In the genomic region with DNA sequence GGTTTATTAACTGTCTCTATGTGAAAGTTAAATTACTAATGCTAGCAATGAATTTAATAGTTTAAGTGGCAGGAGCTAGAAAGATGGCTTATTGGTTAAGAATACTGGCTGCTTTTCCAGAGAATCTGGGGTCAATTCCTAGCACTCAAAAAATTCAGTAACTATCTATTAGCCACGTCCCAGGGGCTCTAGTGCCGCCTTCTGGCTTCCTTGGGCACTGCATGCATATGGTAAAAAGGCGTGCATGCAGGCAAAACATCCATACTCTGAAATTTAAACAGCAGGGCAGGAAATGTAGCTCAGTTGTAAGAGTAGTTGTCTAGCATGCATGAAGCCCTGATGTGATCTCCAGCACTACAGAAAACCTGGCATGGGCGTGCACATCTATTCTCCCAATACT, we compare ENCODE assay signal across 15 mouse cellular contexts. TPM values are rescaled to one million over a fixed set of nuclear protein-coding genes. Genes with fewer than 3 reads are reported as not detected.
A peak's percentile ranks its signal among the peaks of the same experiment; 100 is the strongest.
DNase-seq lines count a peak whose midpoint lies in the region; ATAC-seq and TF ChIP-seq lines count a peak whose summit lies in the region.
"Had no signal": no experiment of that assay in that cellular context is flagged by ENCODE, and none has a peak within 500 bp of the region (broad histone marks: within the 10 kb centered on the region; RNA-seq: fewer than 3 reads in every experiment).

No protein-coding gene starts in this region.

- peaks cover 54% of the 10 kb centered on the region for H3K27me3 ChIP-seq in Patski

- POLR2A ChIA-PET in Patski (lab: Charles Lee) = no interaction called here

- DNase-seq in CD4-positive, CD25-positive, alpha-beta regulatory T cell, adult 2 months (ENCODE audit: low read depth, low spot score) = peak; percentile 56
- no peak for DNase-seq in lung, adult 2 months
- no peak for DNase-seq in lung, postnatal 36 days
- no peak for DNase-seq in Patski (ENCODE audit: low read depth, low spot score)
- DNase-seq in urinary bladder, postnatal 4 days (ENCODE audit: low spot score in 2 of 2) = no peak
- DNase-seq in embryo, embryonic 9.5 days (ENCODE audit: extremely low spot score) = no peak
- DNase-seq: cerebellum, adult 8-10 months; kidney, adult 11 months; right cerebral cortex, postnatal 14 days had no signal

- no peak for ATAC-seq in CD4-positive, CD25-positive, alpha-beta regulatory T cell, adult 4 months
- ATAC-seq in Patski = no peak
- ATAC-seq in megakaryocyte-erythroid progenitor cell, adult 5-6 weeks (replicated peaks; ENCODE audit: low FRiP score, low TSS enrichment, poor library complexity, severe bottlenecking) = peak; percentile 63

- WGBS in lung, adult 2 months = 39% methylated on average over 4 of the region's 4 CpGs

- peak; percentile 36; the same call in 1 of the 2 replicates for TF ChIP-seq CTCF in lung, adult 2 months (IDR thresholded peaks at IDR 0.05; ENCODE audit: insufficient read depth, low read length)
- peak; percentile 66 for TF ChIP-seq CTCF in Patski (IDR thresholded peaks at IDR 0.05)

- in situ Hi-C loops in Patski (cut with MboI; ENCODE audit: low pct_unique_long_range_greater_than_20kb) = no loop called here

- CTCF ChIA-PET in Patski (lab: Charles Lee) = interaction anchor here (0.7 kb wide), 1 partner anchor 10 kb away, joined by 3 read pairs; no protein-coding TSS in a partner anchor

- no peak overlapping the region for H3K4me3 ChIP-seq in lung, adult 2 months (replicated peaks; ENCODE audit: extremely low read depth, low read depth, low read length)
- H3K4me3 ChIP-seq: embryonic facial prominence, embryonic 12.5 days; heart, embryonic 10.5 days; myocyte had no signal

- no peaks in the 10 kb centered on the region for H3K4me1 ChIP-seq in lung, adult 2 months (ENCODE audit: control insufficient read depth, insufficient read depth, low read length)
- H3K4me1 ChIP-seq: embryonic facial prominence, embryonic 12.5 days had no signal

- TF ChIP-seq POLR2A in lung, adult 2 months (IDR thresholded peaks at IDR 0.05; ENCODE audit: borderline replicate concordance, extremely low read depth, low read depth, low read length) = no peak

RNA-seq across cellular contexts. Expression of a gene that starts 1.9 kb away (rescaled TPM):
- not detected for polyA plus RNA-seq in CD4-positive, CD25-positive, alpha-beta regulatory T cell, adult 4 months (2017; shearing (Covaris generic))
- polyA plus RNA-seq in lung, adult 2 months (2012; rRNA removed) = 0.02 and 0.04 TPM in 2 replicates
- polyA plus RNA-seq in Patski (2021) = 0.01 TPM
- total RNA-seq in megakaryocyte-erythroid progenitor cell, adult 5-6 weeks (2014; fragmentation: Nextera tagmentation) = not detected in 2 replicates
- not detected in 2 replicates for total RNA-seq in megakaryocyte-erythroid progenitor cell, adult 5-6 weeks (2017)
- total RNA-seq: adrenal gland, adult 18-20 months had no signal
- polyA plus RNA-seq: heart, embryonic 10.5 days; myocyte had no signal

RNA-seq across cellular contexts. Expression of a gene that starts 15.8 kb away (rescaled TPM):
- 1 to 10 TPM; 3.6 to 3.9 TPM for polyA plus RNA-seq in CD4-positive, CD25-positive, alpha-beta regulatory T cell, adult 4 months (2017; shearing (Covaris generic))
- polyA plus RNA-seq in lung, adult 2 months (2012; rRNA removed) = 19.0 and 21.2 TPM in 2 replicates
- 10.8 TPM for polyA plus RNA-seq in Patski (2021)
- total RNA-seq in megakaryocyte-erythroid progenitor cell, adult 5-6 weeks (2014; fragmentation: Nextera tagmentation) = 12.6 and 21.3 TPM in 2 replicates
- 0.15 and 1.8 TPM in 2 replicates for total RNA-seq in megakaryocyte-erythroid progenitor cell, adult 5-6 weeks (2017)

RNA-seq across cellular contexts. Expression of a gene that starts 34.8 kb away (rescaled TPM):
- 100 to 1,000 TPM; 198 to 297 TPM for polyA plus RNA-seq in CD4-positive, CD25-positive, alpha-beta regulatory T cell, adult 4 months (2017; shearing (Covaris generic))
- polyA plus RNA-seq in lung, adult 2 months (2012; rRNA removed) = 144 and 157 TPM in 2 replicates
- 178 TPM for polyA plus RNA-seq in Patski (2021)
- total RNA-seq in megakaryocyte-erythroid progenitor cell, adult 5-6 weeks (2014; fragmentation: Nextera tagmentation) = 92.2 and 111 TPM in 2 replicates
- total RNA-seq in megakaryocyte-erythroid progenitor cell, adult 5-6 weeks (2017) = 41.1 and 49.5 TPM in 2 replicates

RNA-seq across cellular contexts. Expression of a gene that starts 56.2 kb away (rescaled TPM):
- polyA plus RNA-seq in CD4-positive, CD25-positive, alpha-beta regulatory T cell, adult 4 months (2017; shearing (Covaris generic)) = 10 to 100 TPM; 22.0 to 32.9 TPM
- polyA plus RNA-seq in lung, adult 2 months (2012; rRNA removed) = 25.5 and 28.3 TPM in 2 replicates
- polyA plus RNA-seq in Patski (2021) = 25.8 TPM
- total RNA-seq in megakaryocyte-erythroid progenitor cell, adult 5-6 weeks (2014; fragmentation: Nextera tagmentation) = 14.3 and 20.7 TPM in 2 replicates
- 5.1 and 10.5 TPM in 2 replicates for total RNA-seq in megakaryocyte-erythroid progenitor cell, adult 5-6 weeks (2017)
